Mouse (Mus musculus) heart, embryonic 11.5 days (tissue): ENCODE measurements around the gene Ppfibp1. TPM values are rescaled to one million over a fixed set of nuclear protein-coding genes. Genes with fewer than 3 reads are reported as not detected.

Experiments used
- ATAC-seq: fragments of 200-750 bp; cut with Nextera tagmentation; replicated peaks from 2 replicates; pipeline ENCODE4 v1.8.0; 2017; ENCODE audit warnings: moderate library complexity; ENCODE audit not compliant: insufficient number of reproducible peaks, low FRiP score, low TSS enrichment
- H3K27ac ChIP-seq: fragments of 300-500 bp; sonication (generic); 2 replicates; pipeline ENCODE4 v1.5.1; 2014; ENCODE audit warnings: mild to moderate bottlenecking, low read depth, low read length
- H3K27me3 ChIP-seq: fragments of 300-500 bp; sonication (generic); 2 replicates; pipeline ENCODE4 v1.6.1; 2014; ENCODE audit warnings: mild to moderate bottlenecking, low read length, mixed read lengths; ENCODE audit not compliant: control insufficient read depth, insufficient read depth
- H3K36me3 ChIP-seq: fragments of 300-500 bp; sonication (generic); 2 replicates; pipeline ENCODE4 v1.6.1; 2014; ENCODE audit warnings: mild to moderate bottlenecking, low read length, moderate library complexity, mixed read lengths; ENCODE audit not compliant: control insufficient read depth, insufficient read depth
- H3K4me1 ChIP-seq: fragments of 300-500 bp; sonication (generic); 2 replicates; pipeline ENCODE4 v1.6.1; 2014; ENCODE audit warnings: low read length; ENCODE audit not compliant: control insufficient read depth, insufficient read depth
- H3K4me2 ChIP-seq: fragments of 300-500 bp; sonication (generic); 2 replicates; pipeline ENCODE4 v1.6.1; 2014; ENCODE audit warnings: mild to moderate bottlenecking, moderate library complexity
- H3K4me3 ChIP-seq: fragments of 300-500 bp; sonication (generic); 2 replicates; pipeline ENCODE4 v1.5.1; 2014; ENCODE audit warnings: low read depth, low read length
- H3K9ac ChIP-seq: fragments of 300-500 bp; sonication (generic); 2 replicates; pipeline ENCODE4 v1.6.1; 2014; ENCODE audit warnings: mild to moderate bottlenecking, low read depth, low read length, moderate library complexity
- H3K9me3 ChIP-seq: fragments of 300-500 bp; sonication (generic); replicated peaks from 2 replicates; pipeline ENCODE4 v1.6.1; 2016; ENCODE audit warnings: low read length; ENCODE audit not compliant: control insufficient read depth
- WGBS: fragments of 180-500 bp; shearing (Covaris S2); extraction: QIAGEN DNeasy Blood & Tissue Kit; methylation state at CpG from one replicate; pipeline ENCODE4 v1.1.7; 2014; ENCODE audit not compliant: insufficient replicate concordance; 5-methylcytosine and 5-hydroxymethylcytosine counted together
- polyA plus RNA-seq: library from polyadenylated mRNA; unstranded; fragments of >200 nt; fragmentation: Nextera tagmentation; extraction: Ambion mirVana; gene quantifications from 2 replicates; pipeline ENCODE4 v1.2.1, GENCODE M21; 2014

Gene Ppfibp1
- polyA plus RNA-seq, 1 experiment from 2014 or later = 78.0 TPM

- H3K9me3 ChIP-seq = no peaks in the 10 kb centered on the region
- 33% methylated on average over 3 of the region's 3 CpGs for WGBS
- H3K4me2 ChIP-seq = no peak overlapping the region
- H3K36me3 ChIP-seq = no peaks in the 10 kb centered on the region; the same call in 1 of the 2 replicates
- no peak overlapping the region for H3K4me3 ChIP-seq
- no peak overlapping the region for H3K9ac ChIP-seq
- peak; percentile 68; the same call in 1 of the 2 replicates for ATAC-seq
- peaks cover 29% of the 10 kb centered on the region for H3K4me1 ChIP-seq
- H3K27ac ChIP-seq = peak overlapping the region; percentile 13; the same call in 1 of the 2 replicates
- H3K27me3 ChIP-seq = no peaks in the 10 kb centered on the region
Observed at GRCm38 (mm10) chr6:146984569-146984968, 96.3 kb downstream of the Ppfibp1 start.

GRCm38 (mm10) chr6:146994236-146994635 is 105.9 kb downstream of the Ppfibp1 start:
- Histone ChIP-seq H3K9me3 (no peaks in the 10 kb centered on the region), H3K27ac (no peak overlapping the region), H3K27me3 (no peaks in the 10 kb centered on the region), H3K4me1 (peaks cover 12% of the 10 kb centered on the region), H3K36me3 (peaks cover 8% of the 10 kb centered on the region), H3K9ac (no peak overlapping the region), H3K4me2 (no peak overlapping the region), H3K4me3 (no peak overlapping the region)
- WGBS = 40% methylated on average over 5 of the region's 5 CpGs
- ATAC-seq = no peak

GRCm38 (mm10) chr6:146995391-146995790 is 107.1 kb downstream of the Ppfibp1 start:
- peaks cover 11% of the 10 kb centered on the region for H3K36me3 ChIP-seq
- no peaks in the 10 kb centered on the region for H3K27me3 ChIP-seq
- 68% methylated on average over 2 of the region's 2 CpGs for WGBS
- no peak overlapping the region for H3K4me2 ChIP-seq
- ATAC-seq = no peak
- H3K4me1 ChIP-seq = peaks cover 12% of the 10 kb centered on the region
- no peaks in the 10 kb centered on the region for H3K9me3 ChIP-seq
- H3K4me3 ChIP-seq = no peak overlapping the region
- no peak overlapping the region for H3K27ac ChIP-seq
- H3K9ac ChIP-seq = no peak overlapping the region

- WGBS = 84% methylated on average over 6 of the region's 6 CpGs
- no peak overlapping the region for H3K4me2 ChIP-seq
- H3K36me3 ChIP-seq = peaks cover 11% of the 10 kb centered on the region
- no peak overlapping the region for H3K27ac ChIP-seq
- peaks cover 12% of the 10 kb centered on the region for H3K4me1 ChIP-seq
- no peaks in the 10 kb centered on the region for H3K27me3 ChIP-seq
- no peak overlapping the region for H3K9ac ChIP-seq
- no peak for ATAC-seq
- H3K4me3 ChIP-seq = no peak overlapping the region
- H3K9me3 ChIP-seq = no peaks in the 10 kb centered on the region
Observed at GRCm38 (mm10) chr6:146995878-146996277, 107.6 kb downstream of the Ppfibp1 start.

GRCm38 (mm10) chr6:146997006-146997405 is 108.7 kb downstream of the Ppfibp1 start:
- H3K4me1 ChIP-seq = peaks cover 10% of the 10 kb centered on the region
- no peak overlapping the region for H3K27ac ChIP-seq
- no peaks in the 10 kb centered on the region for H3K9me3 ChIP-seq
- WGBS = 61% methylated on average over 6 of the region's 6 CpGs
- H3K9ac ChIP-seq = no peak overlapping the region
- H3K4me2 ChIP-seq = no peak overlapping the region
- no peaks in the 10 kb centered on the region for H3K27me3 ChIP-seq
- no peak overlapping the region for H3K4me3 ChIP-seq
- H3K36me3 ChIP-seq = peaks cover 11% of the 10 kb centered on the region
- no peak for ATAC-seq

GRCm38 (mm10) chr6:146998710-146999109 is 110.4 kb downstream of the Ppfibp1 start:
- WGBS = 83% methylated on average over 4 of the region's 4 CpGs

GRCm38 (mm10) chr6:146999302-146999701 is 111.0 kb downstream of the Ppfibp1 start:
- H3K36me3 ChIP-seq = peaks cover 13% of the 10 kb centered on the region
- no peak overlapping the region for H3K4me2 ChIP-seq
- no peaks in the 10 kb centered on the region for H3K9me3 ChIP-seq
- no peak for ATAC-seq
- H3K27me3 ChIP-seq = no peaks in the 10 kb centered on the region
- H3K27ac ChIP-seq = no peak overlapping the region
- H3K4me1 ChIP-seq = no peaks in the 10 kb centered on the region
- WGBS = 82% methylated on average over 9 of the region's 9 CpGs
- H3K9ac ChIP-seq = no peak overlapping the region
- no peak overlapping the region for H3K4me3 ChIP-seq

More at GRCm38 (mm10) chr6:146998710-146999109, 110.4 kb downstream of the Ppfibp1 start:
- no peak for ATAC-seq
- no peak overlapping the region for H3K9ac ChIP-seq
- H3K27me3 ChIP-seq = no peaks in the 10 kb centered on the region
- H3K36me3 ChIP-seq = peaks cover 11% of the 10 kb centered on the region
- H3K4me1 ChIP-seq = no peaks in the 10 kb centered on the region
- H3K27ac ChIP-seq = no peak overlapping the region
- H3K4me2 ChIP-seq = no peak overlapping the region
- no peaks in the 10 kb centered on the region for H3K9me3 ChIP-seq
- no peak overlapping the region for H3K4me3 ChIP-seq

- no peak for ATAC-seq
- H3K4me2 ChIP-seq = no peak overlapping the region
- H3K9ac ChIP-seq = no peak overlapping the region
- H3K27ac ChIP-seq = no peak overlapping the region
- H3K36me3 ChIP-seq = peaks cover 13% of the 10 kb centered on the region
- no peaks in the 10 kb centered on the region for H3K4me1 ChIP-seq
- H3K9me3 ChIP-seq = no peaks in the 10 kb centered on the region
- 76% methylated on average over 2 of the region's 2 CpGs for WGBS
- no peak overlapping the region for H3K4me3 ChIP-seq
- H3K27me3 ChIP-seq = no peaks in the 10 kb centered on the region
Observed at GRCm38 (mm10) chr6:146999755-147000154, 111.5 kb downstream of the Ppfibp1 start.

- WGBS = 68% methylated on average over 3 of the region's 3 CpGs
- Histone ChIP-seq H3K36me3 (peaks cover 23% of the 10 kb centered on the region), H3K9ac (no peak overlapping the region), H3K27ac (no peak overlapping the region), H3K27me3 (no peaks in the 10 kb centered on the region), H3K9me3 (no peaks in the 10 kb centered on the region), H3K4me2 (no peak overlapping the region), H3K4me1 (no peaks in the 10 kb centered on the region), H3K4me3 (no peak overlapping the region)
- no peak for ATAC-seq
Observed at GRCm38 (mm10) chr6:147008148-147008547, 119.9 kb downstream of the Ppfibp1 start.
